Mouse (Mus musculus) lung, embryonic 14.5 days (tissue): ENCODE data around the gene Cdh24. TPM values are rescaled to one million over a fixed set of nuclear protein-coding genes. Genes with fewer than 3 reads are reported as not detected.
A peak's percentile ranks its signal among the peaks of the same experiment; 100 is the strongest.

Source experiments
- ATAC-seq: fragments of 200-750 bp; cut with Nextera tagmentation; 2 replicates; pipeline ENCODE4 v1.8.0; 2017; ENCODE audit warnings: mild to moderate bottlenecking, moderate TSS enrichment, moderate library complexity; ENCODE audit not compliant: insufficient read depth
- DNase-seq: peaks from one replicate; pipeline ENCODE4 v3.0.0-alpha.2; 2015
- H3K27ac ChIP-seq: fragments of 300-500 bp; sonication (generic); 2 replicates; pipeline ENCODE4 v1.5.1; 2014; ENCODE audit warnings: low read depth, mild to moderate bottlenecking, moderate library complexity
- H3K27me3 ChIP-seq: fragments of 300-500 bp; sonication (generic); 2 replicates; pipeline ENCODE4 v1.6.1; 2014; ENCODE audit warnings: low read length, control low read depth; ENCODE audit not compliant: insufficient read depth
- H3K36me3 ChIP-seq: fragments of 300-500 bp; sonication (generic); 2 replicates; pipeline ENCODE4 v1.6.1; 2014; ENCODE audit warnings: control low read depth; ENCODE audit not compliant: insufficient read depth
- H3K4me1 ChIP-seq: fragments of 300-500 bp; sonication (generic); 2 replicates; pipeline ENCODE4 v1.6.1; 2014; ENCODE audit warnings: antibody characterized with exemption, control low read depth; ENCODE audit not compliant: insufficient read depth
- H3K4me2 ChIP-seq: fragments of 300-500 bp; sonication (generic); 2 replicates; pipeline ENCODE4 v1.6.1; 2014; ENCODE audit warnings: mild to moderate bottlenecking
- H3K4me3 ChIP-seq: fragments of 300-500 bp; sonication (generic); 2 replicates; pipeline ENCODE4 v1.5.1; 2014; ENCODE audit warnings: low read depth, low read length
- H3K9ac ChIP-seq: fragments of 300-500 bp; sonication (generic); 2 replicates; pipeline ENCODE4 v1.6.1; 2014
- H3K9me3 ChIP-seq: fragments of 300-500 bp; sonication (generic); 2 replicates; pipeline ENCODE4 v1.6.1; 2016; ENCODE audit warnings: low read depth, low read length, control low read depth
- CTCF ChIP-seq: IDR thresholded peaks from 2 replicates; pipeline ENCODE4 v1.5.1; 2016; ENCODE audit warnings: antibody characterized with exemption, low read depth
- WGBS: fragments of 180-500 bp; shearing (Covaris S2); extraction: QIAGEN DNeasy Blood & Tissue Kit; methylation state at CpG from one replicate; pipeline ENCODE4 v1.1.7; 2014; 5-methylcytosine and 5-hydroxymethylcytosine counted together
- polyA plus RNA-seq: library from polyadenylated mRNA; unstranded; fragments of >200 nt; fragmentation: Nextera tagmentation; extraction: Ambion mirVana; gene quantifications from 2 replicates; pipeline ENCODE4 v1.2.1, GENCODE M21; 2014

Cdh24 gene
- polyA plus RNA-seq, 1 experiment from 2014 or later, result 5.4 TPM

DNA sequence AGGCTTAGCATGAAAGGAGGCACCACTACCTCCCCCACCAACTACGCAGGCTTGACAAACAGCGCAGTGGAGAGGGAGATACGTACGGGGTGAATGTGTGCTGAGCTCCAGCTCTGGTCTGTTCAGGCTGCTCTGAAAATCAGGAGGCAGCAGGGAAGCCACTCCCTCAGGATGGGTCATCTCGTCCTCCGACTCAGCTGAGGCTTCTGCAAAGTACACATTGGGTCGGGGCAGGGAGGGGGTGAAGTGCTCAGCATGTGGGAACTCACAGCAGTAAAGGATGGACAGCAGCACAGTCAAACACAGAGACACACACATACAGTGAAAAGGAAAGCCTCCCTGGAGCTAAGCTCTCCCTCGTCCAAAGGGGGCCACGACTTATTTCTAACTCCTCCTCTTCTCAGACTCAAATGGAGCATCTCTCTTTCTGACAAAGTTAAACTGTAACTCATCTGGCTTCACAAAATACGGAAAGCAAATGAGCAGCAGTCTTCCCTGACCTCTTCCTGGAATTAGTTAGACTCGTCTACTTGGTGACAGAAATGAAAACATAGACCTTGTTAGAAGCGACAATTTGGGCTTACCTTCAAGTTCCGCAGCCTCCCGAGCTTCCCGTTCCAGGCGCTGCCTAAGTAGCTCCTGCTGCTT is 37.6 kb upstream of the Cdh24 start:
- peaks cover 74% of the 10 kb centered on the region for H3K36me3 ChIP-seq
- WGBS, result 84% methylated on average over 16 of the region's 16 CpGs
- no peaks in the 10 kb centered on the region for H3K27me3 ChIP-seq
- H3K4me1 ChIP-seq, result no peaks in the 10 kb centered on the region
- H3K9me3 ChIP-seq, result no peaks in the 10 kb centered on the region
- H3K4me3 ChIP-seq, result no peak overlapping the region
- ATAC-seq (no peak), DNase-seq (no peak)
- no peak for TF ChIP-seq CTCF
- no peak overlapping the region for H3K27ac ChIP-seq
- H3K9ac ChIP-seq, result no peak overlapping the region
- H3K4me2 ChIP-seq, result no peak overlapping the region

DNA sequence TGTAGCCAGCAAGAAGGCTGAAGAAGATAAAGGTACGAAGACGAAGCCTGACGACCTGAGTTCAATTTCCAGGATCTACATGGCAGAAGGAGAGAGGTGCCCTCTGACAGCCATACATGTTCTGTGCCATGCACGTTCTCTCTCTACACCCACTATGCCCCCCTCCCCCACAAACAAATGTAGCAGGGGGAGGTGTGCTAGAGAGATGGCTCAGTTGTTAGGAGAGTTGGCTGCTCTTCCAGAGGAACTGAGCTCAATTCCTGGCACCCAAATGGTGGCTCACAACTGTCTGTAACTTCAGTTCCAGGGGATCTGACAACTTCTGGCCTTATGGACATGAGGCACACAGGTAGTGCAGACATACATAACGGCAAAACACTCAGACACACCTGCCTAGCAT is 35.1 kb upstream of the Cdh24 start:
- peaks cover 80% of the 10 kb centered on the region for H3K36me3 ChIP-seq
- no peaks in the 10 kb centered on the region for H3K27me3 ChIP-seq
- no peak overlapping the region for H3K4me2 ChIP-seq
- DNase-seq (no peak), ATAC-seq (no peak)
- 82% methylated on average over 5 of the region's 5 CpGs for WGBS
- H3K9ac ChIP-seq, result no peak overlapping the region
- no peak overlapping the region for H3K27ac ChIP-seq
- H3K4me3 ChIP-seq, result no peak overlapping the region
- no peaks in the 10 kb centered on the region for H3K9me3 ChIP-seq
- TF ChIP-seq CTCF, result no peak
- H3K4me1 ChIP-seq, result no peaks in the 10 kb centered on the region

- H3K4me3 ChIP-seq, result no peak overlapping the region
- no peaks in the 10 kb centered on the region for H3K27me3 ChIP-seq
- peaks cover 83% of the 10 kb centered on the region for H3K36me3 ChIP-seq
- no peak overlapping the region for H3K9ac ChIP-seq
- H3K4me2 ChIP-seq, result no peak overlapping the region
- ATAC-seq, result no peak
- peak; percentile 51 for DNase-seq
- TF ChIP-seq CTCF, result no peak
- no peaks in the 10 kb centered on the region for H3K4me1 ChIP-seq
- no peaks in the 10 kb centered on the region for H3K9me3 ChIP-seq
- no peak overlapping the region for H3K27ac ChIP-seq
- 68% methylated on average over 2 of the region's 2 CpGs for WGBS
These were observed 33.2 kb upstream of the Cdh24 start for GRCm38 (mm10) chr14:54674317-54674716.

GRCm38 (mm10) chr14:54669381-54669780 is 28.2 kb upstream of the Cdh24 start:
- TF ChIP-seq CTCF, result peak; percentile 67
- ATAC-seq, result no peak
- Histone ChIP-seq H3K27me3 (no peaks in the 10 kb centered on the region), H3K27ac (no peak overlapping the region), H3K36me3 (peaks cover 86% of the 10 kb centered on the region), H3K9ac (no peak overlapping the region), H3K4me3 (no peak overlapping the region), H3K4me1 (no peaks in the 10 kb centered on the region), H3K9me3 (no peaks in the 10 kb centered on the region), H3K4me2 (no peak overlapping the region)
- peak; percentile 73 for DNase-seq
- 76% methylated on average over 4 of the region's 4 CpGs for WGBS

- Histone ChIP-seq H3K4me2 (no peak overlapping the region), H3K4me1 (no peaks in the 10 kb centered on the region), H3K27me3 (no peaks in the 10 kb centered on the region), H3K9ac (no peak overlapping the region), H3K36me3 (peaks cover 95% of the 10 kb centered on the region), H3K9me3 (no peaks in the 10 kb centered on the region), H3K27ac (no peak overlapping the region), H3K4me3 (no peak overlapping the region)
- 86% methylated on average over 10 of the region's 10 CpGs for whole genome bisulfite sequencing
- no peak for TF ChIP-seq CTCF
- DNase-seq, result no peak
- ATAC-seq, result no peak
These were observed 23.5 kb upstream of the Cdh24 start for GRCm38 (mm10) chr14:54664477-54665222.

DNA sequence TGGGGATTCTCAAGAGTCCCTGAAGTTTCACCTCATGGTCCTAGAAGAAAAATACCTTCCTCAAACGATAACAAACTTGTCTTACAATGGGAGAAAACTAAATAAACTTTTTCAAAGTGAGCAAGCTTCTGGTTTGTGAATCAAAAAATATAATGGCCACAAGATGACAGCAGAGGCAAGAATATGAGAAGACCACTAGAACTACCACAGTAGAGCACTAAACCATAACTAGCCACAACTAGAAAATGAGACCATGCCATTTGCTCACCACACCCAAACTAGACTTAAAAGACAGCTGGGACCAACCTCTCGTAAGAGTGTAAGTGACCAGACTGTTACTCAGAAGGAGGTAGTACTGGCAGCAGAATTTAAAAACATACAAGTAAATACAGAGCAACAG is 18.8 kb upstream of the Cdh24 start:
- Histone ChIP-seq H3K9me3 (no peaks in the 10 kb centered on the region), H3K9ac (no peak overlapping the region), H3K27me3 (no peaks in the 10 kb centered on the region), H3K27ac (no peak overlapping the region), H3K4me2 (no peak overlapping the region), H3K36me3 (peaks cover 97% of the 10 kb centered on the region), H3K4me3 (no peak overlapping the region), H3K4me1 (no peaks in the 10 kb centered on the region)
- DNase-seq, result no peak
- no peak for TF ChIP-seq CTCF
- 85% methylated on average over 2 of the region's 2 CpGs for WGBS
- ATAC-seq, result no peak

- 0% methylated on average over 12 of the region's 12 CpGs for WGBS
- H3K4me3 ChIP-seq, result peak overlapping the region; percentile 64
- H3K27ac ChIP-seq, result peak overlapping the region; percentile 82
- H3K9ac ChIP-seq, result peak overlapping the region; percentile 76
- no peak for TF ChIP-seq CTCF
- DNase-seq (peak; percentile 94), ATAC-seq (peak; percentile 90)
- H3K9me3 ChIP-seq, result no peaks in the 10 kb centered on the region
- H3K4me1 ChIP-seq, result 0 out of 2 replicates have a peak, but pooled peaks cover 9% of the 10 kb centered on the region
- H3K4me2 ChIP-seq, result peak overlapping the region; percentile 89
- H3K36me3 ChIP-seq, result peaks cover 68% of the 10 kb centered on the region
- H3K27me3 ChIP-seq, result no peaks in the 10 kb centered on the region
These were observed 12.3 kb upstream of the Cdh24 start for GRCm38 (mm10) chr14:54653496-54653895.
